Mouse (Mus musculus): Measurements from ENCODE around the gene Tagln. TPM values are rescaled to one million over a fixed set of nuclear protein-coding genes. Genes with fewer than 3 reads are reported as not detected.

Gene Tagln
- polyA plus RNA-seq, 1 experiment from 2014 or later: 5.6 TPM

Small RNA genes within 50 kb of the gene (microRNA-seq; reads per million reads assigned to microRNA genes)
- not detected for gene Mir7087

Other genes starting within 250 kb of the Tagln start
- 11.6 and 17.9 TPM in 2 replicates for gene Cep164, start 107.4 kb downstream of the Tagln start, polyA plus RNA-seq (2015; fragmentation: Nextera tagmentation; extraction: Ambion mirVana)
- 46.9 and 51.7 TPM in 2 replicates for gene Bace1, start 97.5 kb downstream of the Tagln start, polyA plus RNA-seq (2015; fragmentation: Nextera tagmentation; extraction: Ambion mirVana)
- 22.9 and 30.5 TPM in 2 replicates for gene Pcsk7, start 29.6 kb downstream of the Tagln start, polyA plus RNA-seq (2015; fragmentation: Nextera tagmentation; extraction: Ambion mirVana)
- gene Rnf214, start 29.1 kb downstream of the Tagln start, polyA plus RNA-seq (2015; fragmentation: Nextera tagmentation; extraction: Ambion mirVana): 79.6 and 98.3 TPM in 2 replicates
- 39.6 and 42.7 TPM in 2 replicates for gene Sidt2, start 19.2 kb upstream of the Tagln start, polyA plus RNA-seq (2015; fragmentation: Nextera tagmentation; extraction: Ambion mirVana)
- 291 and 321 TPM in 2 replicates for gene Pafah1b2, start 76.6 kb upstream of the Tagln start, polyA plus RNA-seq (2015; fragmentation: Nextera tagmentation; extraction: Ambion mirVana)
- gene Sik3, start 76.8 kb upstream of the Tagln start, polyA plus RNA-seq (2015; fragmentation: Nextera tagmentation; extraction: Ambion mirVana): 4.9 and 5.3 TPM in 2 replicates

All from forebrain, embryonic 16.5 days (tissue).